Mouse (Mus musculus) urinary bladder, postnatal 0 days (tissue): ENCODE data around the gene Ifna2. TPM values are rescaled to one million over a fixed set of nuclear protein-coding genes. Genes with fewer than 3 reads are reported as not detected.

ENCODE experiments used
- polyA plus RNA-seq: library from polyadenylated mRNA; unstranded; fragments of >200 nt; fragmentation: Nextera tagmentation; extraction: Ambion mirVana; gene quantifications from 2 replicates; pipeline ENCODE4 v1.2.1, GENCODE M21; 2015

Gene Ifna2
- not detected in 2 replicates for polyA plus RNA-seq

GRCm38 (mm10) chr4:88683812-88684211 is at the start of gene Ifna2:
Ifna2 (minus strand) TSS chr4:88683912.

GRCm38 (mm10) chr4:88721791-88722721 is 38.3 kb upstream of the Ifna2 start, which contains the start of the genes Gm26566 and Klhl9:
Gm26566 (plus strand) TSS chr4:88721805.
Klhl9 (minus strand) TSS chr4:88722465.

GRCm38 (mm10) chr4:88691259-88691658 is 7.5 kb upstream of the Ifna2 start, which contains the start of gene Ifnab:
Ifnab (minus strand) TSS chr4:88691359.

GRCm38 (mm10) chr4:88676824-88677223 is 6.9 kb downstream of the Ifna2 start, which contains the start of gene Ifna16:
Ifna16 (minus strand) TSS chr4:88676924.

GRCm38 (mm10) chr4:88644359-88644758 is 39.4 kb downstream of the Ifna2 start, which contains the start of gene Ifna13:
Ifna13 (minus strand) TSS chr4:88644459.

GRCm38 (mm10) chr4:88634311-88634710 is 49.4 kb downstream of the Ifna2 start, which contains the start of gene C87499:
C87499 (minus strand) TSS chr4:88634411.

Other genes with a start within 250 kb of the Ifna2 start
- gene Hacd4, start 245.0 kb downstream of the Ifna2 start, polyA plus RNA-seq: 16.6 and 18.9 TPM in 2 replicates
- not detected in 2 replicates for gene Ifnb1, start 161.1 kb downstream of the Ifna2 start, polyA plus RNA-seq
- not detected in 2 replicates for gene Ifna15, start 125.7 kb downstream of the Ifna2 start, polyA plus RNA-seq
- not detected in 2 replicates for gene Ifna14, start 112.1 kb downstream of the Ifna2 start, polyA plus RNA-seq
- not detected in 2 replicates for gene Ifna9, start 91.5 kb downstream of the Ifna2 start, polyA plus RNA-seq
- not detected in 2 replicates for gene Ifna12, start 80.5 kb downstream of the Ifna2 start, polyA plus RNA-seq
- gene C87499, start 49.5 kb downstream of the Ifna2 start, polyA plus RNA-seq: not detected in 2 replicates
- not detected in 2 replicates for gene Ifna13, start 39.5 kb downstream of the Ifna2 start, polyA plus RNA-seq
- gene Ifna16, start 7.0 kb downstream of the Ifna2 start, polyA plus RNA-seq: not detected in 2 replicates
- gene Ifnab, start 7.4 kb upstream of the Ifna2 start, polyA plus RNA-seq: not detected in 2 replicates
- gene Gm26566, start 37.9 kb upstream of the Ifna2 start, polyA plus RNA-seq: 0.34 and 0.37 TPM in 2 replicates
- gene Klhl9, start 38.6 kb upstream of the Ifna2 start, polyA plus RNA-seq: 47.0 and 61.7 TPM in 2 replicates
- not detected in 2 replicates for gene Gm13271, start 71.0 kb upstream of the Ifna2 start, polyA plus RNA-seq
- gene Gm13283, start 76.2 kb upstream of the Ifna2 start, polyA plus RNA-seq: 0.28 and 0.35 TPM in 2 replicates
- gene Gm13290, start 89.9 kb upstream of the Ifna2 start, polyA plus RNA-seq: not detected in 2 replicates
- not detected in 2 replicates for gene Gm13289, start 93.0 kb upstream of the Ifna2 start, polyA plus RNA-seq
- gene Gm13272, start 95.9 kb upstream of the Ifna2 start, polyA plus RNA-seq: not detected in 2 replicates
- gene Ifnz, start 98.2 kb upstream of the Ifna2 start, polyA plus RNA-seq: 0.17 and 0.28 TPM in 2 replicates
- gene Gm13276, start 101.8 kb upstream of the Ifna2 start, polyA plus RNA-seq: not detected in 2 replicates
- not detected in 2 replicates for gene Gm13277, start 104.7 kb upstream of the Ifna2 start, polyA plus RNA-seq
- gene Gm13278, start 107.6 kb upstream of the Ifna2 start, polyA plus RNA-seq: not detected in 2 replicates
- gene Gm13275, start 110.6 kb upstream of the Ifna2 start, polyA plus RNA-seq: not detected in 2 replicates
- gene Gm13279, start 113.5 kb upstream of the Ifna2 start, polyA plus RNA-seq: not detected in 2 replicates
- 1.6 and 1.7 TPM in 2 replicates for gene Gm13285, start 115.8 kb upstream of the Ifna2 start, polyA plus RNA-seq
- not detected in 2 replicates for gene Gm13287, start 119.3 kb upstream of the Ifna2 start, polyA plus RNA-seq
- 0.21 TPM in 1 of 2 replicates, not detected in the other for gene Gm13288, start 121.6 kb upstream of the Ifna2 start, polyA plus RNA-seq
- not detected in 2 replicates for gene Ifna7, start 132.3 kb upstream of the Ifna2 start, polyA plus RNA-seq
- not detected in 2 replicates for gene Ifna11, start 136.0 kb upstream of the Ifna2 start, polyA plus RNA-seq
- not detected in 2 replicates for gene Ifna6, start 143.5 kb upstream of the Ifna2 start, polyA plus RNA-seq
- gene Ifna5, start 151.6 kb upstream of the Ifna2 start, polyA plus RNA-seq: not detected in 2 replicates
- gene Ifna4, start 157.9 kb upstream of the Ifna2 start, polyA plus RNA-seq: not detected in 2 replicates
- gene Ifna1, start 166.2 kb upstream of the Ifna2 start, polyA plus RNA-seq: not detected in 2 replicates
- not detected in 2 replicates for gene Ifne, start 196.3 kb upstream of the Ifna2 start, polyA plus RNA-seq